Mouse (Mus musculus) MEL (cell line): ENCODE results near the gene Siva1. TPM values are rescaled to one million over a fixed set of nuclear protein-coding genes. Genes with fewer than 3 reads are reported as not detected.

Experiments used
- DNase-seq: peaks from one replicate; pipeline ENCODE4 v3.0.0; 2011; ENCODE audit warnings: low read depth, low spot score
- H3K27ac ChIP-seq: 2 replicates; pipeline ENCODE4 v1.5.1; 2012; ENCODE audit warnings: low read depth, mild to moderate bottlenecking, control low read depth, low read length, moderate library complexity; ENCODE audit not compliant: control insufficient read depth
- H3K27me3 ChIP-seq, 2 experiments: fragments of 150-350 bp in 1 of 2; sonication (generic) in 1 of 2; 2 replicates each; pipeline ENCODE4 v1.6.1; 2012; ENCODE audit warnings: low read length in 2 of 2, mild to moderate bottlenecking in 2 of 2, improper control_type of control experiment in 1 of 2, moderate library complexity in 1 of 2; ENCODE audit not compliant: insufficient read depth in 2 of 2, control insufficient read depth in 1 of 2
- H3K36me3 ChIP-seq, 2 experiments: 2 replicates each; pipeline ENCODE4 v1.6.1; 2012 to 2014; ENCODE audit warnings: low read length in 2 of 2, improper control_type of control experiment in 1 of 2, inconsistent platforms in 1 of 2, mild to moderate bottlenecking in 1 of 2; ENCODE audit not compliant: insufficient read depth in 2 of 2, control insufficient read depth in 1 of 2
- H3K4me1 ChIP-seq, 2 experiments: fragments of 150-350 bp in 1 of 2; sonication (generic) in 1 of 2; 2 replicates each; pipeline ENCODE4 v1.6.1; 2012; ENCODE audit warnings: low read length in 2 of 2, improper control_type of control experiment in 1 of 2, mild to moderate bottlenecking in 1 of 2; ENCODE audit not compliant: insufficient read depth in 2 of 2, control insufficient read depth in 1 of 2
- H3K4me3 ChIP-seq, 2 experiments: fragments of 150-350 bp in 1 of 2; sonication (generic) in 1 of 2; 2 replicates each; pipeline ENCODE4 v1.5.1; 2012; ENCODE audit warnings: low read depth in 2 of 2, low read length in 2 of 2, mild to moderate bottlenecking in 2 of 2, moderate library complexity in 2 of 2, control low read depth in 1 of 2, improper control_type of control experiment in 1 of 2; ENCODE audit not compliant: control insufficient read depth in 1 of 2, insufficient read depth in 1 of 2
- H3K79me2 ChIP-seq: 2 replicates; pipeline ENCODE4 v1.6.1; 2012; ENCODE audit warnings: mild to moderate bottlenecking, low read length, moderate library complexity; ENCODE audit not compliant: control insufficient read depth, poor library complexity, insufficient read depth
- H3K9ac ChIP-seq: 2 replicates; pipeline ENCODE4 v1.6.1; 2012; ENCODE audit warnings: low read depth, mild to moderate bottlenecking, control low read depth, low read length, moderate library complexity; ENCODE audit not compliant: control insufficient read depth, poor library complexity, severe bottlenecking
- H3K9me3 ChIP-seq: fragments of 150-350 bp; sonication (generic); replicated peaks from 2 replicates; pipeline ENCODE4 v1.6.1; 2012; ENCODE audit warnings: mild to moderate bottlenecking, low read length, improper control_type of control experiment, moderate library complexity; ENCODE audit not compliant: insufficient read depth
- BHLHE40 ChIP-seq: IDR thresholded peaks from 2 replicates; pipeline ENCODE4 v1.6.1; 2012; ENCODE audit warnings: low read depth, mild to moderate bottlenecking, inconsistent platforms, low read length, improper control_type of control experiment, borderline replicate concordance
- CHD2 ChIP-seq: IDR thresholded peaks from 2 replicates; pipeline ENCODE4 v1.6.1; 2011; ENCODE audit warnings: low read length, improper control_type of control experiment
- CTCF ChIP-seq, 3 experiments: IDR thresholded peaks in 2 of 3; conservative IDR thresholded peaks in 1 of 3; 2 replicates each; pipeline ENCODE4 v1.5.1; 2011 to 2012; ENCODE audit warnings: low read length in 3 of 3, low read depth in 2 of 3, mild to moderate bottlenecking in 2 of 3, improper control_type of control experiment in 1 of 3, inconsistent platforms in 1 of 3, mixed read lengths in 1 of 3, moderate library complexity in 1 of 3; ENCODE audit not compliant: control insufficient read depth in 1 of 3, insufficient read depth in 1 of 3, poor library complexity in 1 of 3, severe bottlenecking in 1 of 3
- E2F4 ChIP-seq: IDR thresholded peaks from 2 replicates; pipeline ENCODE4 v1.6.1; 2011; ENCODE audit warnings: low read depth, low read length, improper control_type of control experiment, borderline replicate concordance
- ELF1 ChIP-seq: IDR thresholded peaks from 2 replicates; pipeline ENCODE4 v1.6.1; 2014; ENCODE audit warnings: low read depth, mild to moderate bottlenecking, inconsistent platforms, low read length, improper control_type of control experiment, moderate library complexity
- EP300 ChIP-seq, 2 experiments: IDR thresholded peaks; 2 replicates each; pipeline ENCODE4 v1.6.1; 2011; ENCODE audit warnings: improper control_type of control experiment in 2 of 2, low read length in 2 of 2, low read depth in 1 of 2, mild to moderate bottlenecking in 1 of 2
- GATA1 ChIP-seq: IDR thresholded peaks from 2 replicates; pipeline ENCODE4 v1.6.1; 2011; ENCODE audit warnings: low read depth, low read length, improper control_type of control experiment
- HCFC1 ChIP-seq: IDR thresholded peaks from 2 replicates; pipeline ENCODE4 v1.6.1; 2012; ENCODE audit warnings: low read depth, mild to moderate bottlenecking, inconsistent platforms, low read length, improper control_type of control experiment, moderate library complexity
- KAT2A ChIP-seq: conservative IDR thresholded peaks from 2 replicates; pipeline ENCODE4 v1.6.1; 2012; ENCODE audit warnings: low read depth, low read length, improper control_type of control experiment, inconsistent platforms
- MAFK ChIP-seq: IDR thresholded peaks from 2 replicates; pipeline ENCODE4 v1.6.1; 2011; ENCODE audit warnings: low read depth, mild to moderate bottlenecking, low read length, improper control_type of control experiment, borderline replicate concordance
- MAZ ChIP-seq: IDR thresholded peaks from 2 replicates; pipeline ENCODE4 v1.6.1; 2012; ENCODE audit warnings: low read depth, mild to moderate bottlenecking, inconsistent platforms, low read length, improper control_type of control experiment
- MXI1 ChIP-seq: IDR thresholded peaks from 2 replicates; pipeline ENCODE4 v1.6.1; 2011; ENCODE audit warnings: mild to moderate bottlenecking, low read depth, low read length, improper control_type of control experiment
- MYB ChIP-seq: IDR thresholded peaks from 2 replicates; pipeline ENCODE4 v1.6.1; 2011; ENCODE audit warnings: mild to moderate bottlenecking, low read depth, low read length, improper control_type of control experiment
- NELFE ChIP-seq: IDR thresholded peaks from 2 replicates; pipeline ENCODE4 v1.6.1; 2011; ENCODE audit warnings: low read depth, low read length, improper control_type of control experiment
- NRF1 ChIP-seq: IDR thresholded peaks from 2 replicates; pipeline ENCODE4 v1.6.1; 2014; ENCODE audit warnings: low read depth, mild to moderate bottlenecking, inconsistent platforms, low read length, improper control_type of control experiment, moderate library complexity; ENCODE audit not compliant: poor library complexity, insufficient read depth, severe bottlenecking
- POLR2AphosphoS2 ChIP-seq: IDR thresholded peaks from 2 replicates; pipeline ENCODE4 v1.6.1; 2011; ENCODE audit warnings: low read length, improper control_type of control experiment
- POLR2AphosphoS5 ChIP-seq: IDR thresholded peaks from 2 replicates; pipeline ENCODE4 v1.6.1; 2012; ENCODE audit warnings: low read depth, borderline replicate concordance, mild to moderate bottlenecking, inconsistent platforms, low read length, moderate library complexity, mixed read lengths
- RAD21 ChIP-seq: IDR thresholded peaks from 2 replicates; pipeline ENCODE4 v1.6.1; 2011; ENCODE audit warnings: mild to moderate bottlenecking, low read depth, low read length, improper control_type of control experiment
- SIN3A ChIP-seq: IDR thresholded peaks from 2 replicates; pipeline ENCODE4 v1.6.1; 2012; ENCODE audit warnings: low read length, improper control_type of control experiment, inconsistent platforms
- USF2 ChIP-seq, 2 experiments: IDR thresholded peaks; 2 replicates each; pipeline ENCODE4 v1.6.1; 2011 to 2012; ENCODE audit warnings: improper control_type of control experiment in 2 of 2, low read length in 2 of 2, borderline replicate concordance in 1 of 2, inconsistent platforms in 1 of 2, low read depth in 1 of 2, mild to moderate bottlenecking in 1 of 2; ENCODE audit not compliant: insufficient read depth in 1 of 2
- ZKSCAN1 ChIP-seq: IDR thresholded peaks from 2 replicates; pipeline ENCODE4 v1.6.1; 2012; ENCODE audit warnings: low read depth, mild to moderate bottlenecking, inconsistent platforms, low read length, improper control_type of control experiment, moderate library complexity
- ZMIZ1 ChIP-seq: IDR thresholded peaks from 2 replicates; pipeline ENCODE4 v1.6.1; 2012; ENCODE audit warnings: low read depth, mild to moderate bottlenecking, inconsistent platforms, low read length, improper control_type of control experiment, moderate library complexity
- polyA plus RNA-seq, 2 experiments: library from polyadenylated mRNA; stranded (reverse) in 1 of 2; unstranded in 1 of 2; fragments of >175 nt in 1 of 2; fragments of >200 nt in 1 of 2; gene quantifications; 2 replicates each; pipeline versions ENCODE4 v1.2.1 to v1.2.4; 2012; ENCODE audit warnings: low replicate concordance in 2 of 2, low read depth in 1 of 2; ENCODE audit not compliant: insufficient read length in 2 of 2, insufficient read depth in 1 of 2, missing spikeins in 1 of 2
- total RNA-seq: library from RNA; depleted of rRNA; stranded (reverse); fragments of 300-350 nt; gene quantifications from 2 replicates; pipeline ENCODE4 v1.2.3, GENCODE M21; 2012

Gene Siva1
- total and polyA plus RNA-seq, 3 experiments = 531 to 659 TPM; not detected in 1

- no peak for DNase-seq
- H3K36me3 ChIP-seq = peaks cover 11 to 34% of the 10 kb centered on the region in 2 experiments
- no peaks in the 10 kb centered on the region for H3K9me3 ChIP-seq
- no peak overlapping the region for H3K9ac ChIP-seq
- H3K27me3 ChIP-seq = no peaks in the 10 kb centered on the region
- no peak overlapping the region for H3K27ac ChIP-seq
- peaks cover 76% of the 10 kb centered on the region for H3K79me2 ChIP-seq
- peaks cover 3 to 15% of the 10 kb centered on the region in 2 experiments for H3K4me1 ChIP-seq
- TF ChIP-seq EP300 (IDR thresholded peaks at IDR 0.05; ENCODE audit: low read depth in 1 of 2, low read length in 2 of 2) (no peak), SIN3A (no peak), NELFE (no peak), CHD2 (no peak), POLR2AphosphoS2 (no peak), MYB (no peak), MAFK (no peak), HCFC1 (no peak), RAD21 (no peak)
- TF ChIP-seq, all 39 proteins: peak for 0
- H3K4me3 ChIP-seq = no peak overlapping the region
Measured at GRCm38 (mm10) chr12:112667619-112668297, 23.3 kb downstream of the Siva1 start.

DNA sequence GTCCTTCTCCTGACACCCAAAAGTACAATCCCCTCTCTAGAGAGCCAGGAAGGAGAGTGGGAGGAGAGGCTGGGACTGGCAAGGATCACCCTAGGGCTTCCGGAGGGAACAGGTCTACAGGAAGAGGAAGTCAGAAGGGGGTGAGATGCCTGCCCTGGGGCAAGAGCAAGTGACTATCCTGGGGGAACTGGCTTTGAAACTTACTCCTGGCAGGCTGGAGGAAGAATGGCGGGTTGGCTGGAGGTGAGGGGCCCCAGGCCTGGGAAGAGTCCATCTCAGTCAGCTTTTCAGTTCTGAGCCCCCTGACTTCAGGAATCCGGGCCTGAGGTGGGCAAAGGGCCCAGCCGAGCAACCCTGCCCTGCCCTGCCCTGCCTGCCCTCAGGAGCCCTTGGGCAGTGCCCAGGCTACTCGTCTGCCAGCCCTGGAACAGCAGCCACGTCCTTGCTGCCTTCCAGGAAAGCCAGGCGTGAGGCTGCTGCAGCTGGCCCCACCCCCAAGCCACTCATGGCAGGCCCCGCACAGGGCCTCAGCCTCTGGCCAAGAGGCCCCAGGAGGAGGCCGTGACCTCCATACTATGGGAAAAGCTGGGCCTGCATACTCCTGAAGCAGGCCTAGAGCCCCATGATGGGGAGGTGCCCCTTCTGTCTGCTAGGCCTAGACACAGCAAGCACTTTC lies 26.4 kb downstream of the Siva1 start:
- H3K27me3 ChIP-seq = no peaks in the 10 kb centered on the region
- peaks cover 12 to 26% of the 10 kb centered on the region in 2 experiments for H3K36me3 ChIP-seq
- H3K9ac ChIP-seq = no peak overlapping the region
- H3K4me3 ChIP-seq = no peak overlapping the region
- no peak for DNase-seq
- H3K4me1 ChIP-seq = peaks cover 3 to 23% of the 10 kb centered on the region in 2 experiments
- peaks cover 78% of the 10 kb centered on the region for H3K79me2 ChIP-seq
- no peak overlapping the region for H3K27ac ChIP-seq
- no peaks in the 10 kb centered on the region for H3K9me3 ChIP-seq
- no peak for TF ChIP-seq ELF1
- TF ChIP-seq BHLHE40 = no peak
- no peak for TF ChIP-seq MAZ
- no peak for TF ChIP-seq NRF1
- no peak for TF ChIP-seq GATA1
- no peak for TF ChIP-seq E2F4
- no peak for TF ChIP-seq ZMIZ1
- TF ChIP-seq POLR2AphosphoS5 = no peak
- no peak for TF ChIP-seq USF2 (IDR thresholded peaks at IDR 0.05; ENCODE audit: borderline replicate concordance in 1 of 2, insufficient read depth in 1 of 2, low read depth in 1 of 2, low read length in 2 of 2)
- TF ChIP-seq CTCF (IDR thresholded peaks at IDR 0.05 in 2 of 3, conservative IDR thresholded peaks at IDR 0.05 in 1 of 3; ENCODE audit: control insufficient read depth in 1 of 3, insufficient read depth in 1 of 3, low read depth in 2 of 3, low read length in 3 of 3, poor library complexity in 1 of 3, severe bottlenecking in 1 of 3) = no peak
- TF ChIP-seq MXI1 = no peak
- no peak for TF ChIP-seq ZKSCAN1
- no peak for TF ChIP-seq KAT2A
- no peak for TF ChIP-seq CHD2
- TF ChIP-seq, all 39 proteins: peak for 0
